Mouse (Mus musculus) sigmoid colon, adult 10 weeks (tissue): ENCODE data around the gene Gm14305. TPM values are rescaled to one million over a fixed set of nuclear protein-coding genes. Genes with fewer than 3 reads are reported as not detected.

Source experiments
- polyA plus RNA-seq: library from polyadenylated mRNA; stranded (reverse); fragments of 350-450 nt; fragmentation: Illumina TruSeq; extraction: RNeasy Lipid Tissue Mini Kit (QIAGEN cat#74804); gene quantifications from one replicate; pipeline ENCODE4 v1.2.3, GENCODE M21; 2014; ENCODE audit warnings: low read depth, low replicate concordance

Gm14305 gene
- 116 TPM for polyA plus RNA-seq

DNA sequence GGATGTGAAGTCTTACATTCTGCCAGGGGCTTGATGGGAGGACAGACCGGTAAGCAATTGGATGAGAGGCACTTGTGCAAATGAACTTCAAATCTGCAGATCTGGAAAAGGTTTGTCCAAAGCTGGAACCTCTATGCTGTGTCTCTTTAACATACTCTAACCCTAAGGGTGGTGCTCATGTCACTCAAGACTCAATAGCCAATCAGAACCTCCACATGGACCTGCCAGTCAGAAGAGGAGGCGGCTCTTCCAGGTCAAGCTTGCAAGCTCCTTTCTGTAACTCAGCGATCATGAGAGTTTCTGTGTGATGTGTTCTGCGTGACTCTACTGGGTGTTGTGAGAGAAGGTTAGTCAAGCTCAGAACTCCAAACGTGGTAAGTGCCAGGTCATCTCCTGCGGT, at the start of gene Gm14305:
Gm14305 (plus strand) TSS at position 278 of the 400 bp plus-strand sequence.

DNA sequence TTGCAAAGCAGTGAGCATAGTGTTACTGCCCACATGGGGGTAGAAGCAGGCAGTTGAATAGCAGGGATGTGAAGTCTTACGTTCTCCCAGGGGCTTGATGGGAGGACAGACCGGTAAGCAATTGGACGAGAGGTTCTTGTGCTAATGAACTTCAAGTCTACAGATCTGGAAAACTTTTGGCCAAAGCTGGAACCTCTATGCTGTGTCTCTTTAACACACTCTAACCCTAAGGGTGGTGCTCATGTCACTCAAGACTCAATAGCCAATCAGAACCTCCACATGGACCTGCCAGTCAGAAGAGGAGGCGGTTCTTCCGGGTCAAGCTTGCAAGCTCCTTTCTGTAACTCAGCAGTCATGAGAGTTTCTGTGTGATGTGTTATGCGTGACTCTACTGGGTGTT, 37.9 kb upstream of the Gm14305 start, which contains the start of gene Zfp973:
Zfp973 (plus strand) TSS at position 301 of the 400 bp plus-strand sequence.

Other genes starting within 250 kb of the Gm14305 start
- 7.8 TPM for gene Gm14434, start 221.5 kb upstream of the Gm14305 start, polyA plus RNA-seq
- gene Zfp967, start 187.3 kb upstream of the Gm14305 start, polyA plus RNA-seq = not detected
- gene Gm14308, start 72.0 kb upstream of the Gm14305 start, polyA plus RNA-seq = 14.3 TPM
- 66.7 TPM for gene Zfp973, start 37.8 kb upstream of the Gm14305 start, polyA plus RNA-seq
- gene Gm14295, start 90.3 kb downstream of the Gm14305 start, polyA plus RNA-seq = 47.1 TPM
- not detected for gene Gm14408, start 122.8 kb downstream of the Gm14305 start, polyA plus RNA-seq
- 48.9 TPM for gene Gm14296, start 219.5 kb downstream of the Gm14305 start, polyA plus RNA-seq